9 mouse cellular contexts compared by ENCODE assay signal in the genomic region with DNA sequence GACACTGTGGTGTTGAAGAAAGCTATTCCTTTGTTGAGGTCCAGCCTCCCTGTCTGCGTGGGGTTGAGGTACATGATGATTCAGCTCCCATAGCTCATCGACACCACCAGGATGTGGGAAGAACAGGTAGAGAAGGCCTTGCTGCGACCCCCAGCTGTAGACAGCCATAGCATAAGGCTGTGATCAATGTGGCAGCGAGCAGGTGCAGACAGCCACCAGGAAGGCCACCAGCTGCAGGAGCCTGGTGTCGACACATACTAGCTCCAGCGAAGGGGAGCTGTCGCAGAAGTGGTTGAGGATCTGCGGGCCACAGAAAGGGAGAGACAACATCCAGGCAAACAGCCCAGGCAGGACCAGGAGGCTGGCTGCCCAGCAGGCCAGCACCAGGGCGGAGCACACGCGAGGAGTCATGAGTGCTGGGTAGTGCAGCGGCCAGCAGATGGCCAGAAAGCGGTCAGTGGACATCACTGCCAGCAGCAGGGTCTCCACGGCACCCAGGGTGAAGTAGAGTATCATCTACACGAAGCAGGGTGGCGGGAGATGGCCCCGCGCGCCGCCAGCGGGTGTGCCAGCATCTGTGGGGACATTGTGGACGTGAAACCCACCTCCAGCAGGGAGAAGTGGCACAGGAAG. TPM values are rescaled to one million over a fixed set of nuclear protein-coding genes. Genes with fewer than 3 reads are reported as not detected.
DNase-seq lines count a peak whose midpoint lies in the region; ATAC-seq lines count a peak whose summit lies in the region.
"Had no signal": no experiment of that assay in that cellular context is flagged by ENCODE, and none has a peak within 500 bp of the region (broad histone marks: within the 10 kb centered on the region; RNA-seq: fewer than 3 reads in every experiment).

No protein-coding gene starts in this region.

- DNase-seq in heart, postnatal 25 days (ENCODE audit: low spot score), result no peak
- DNase-seq in urinary bladder, postnatal 10 days (ENCODE audit: low spot score), result no peak
- DNase-seq in layer of hippocampus, postnatal 10 days (ENCODE audit: low spot score in 2 of 2), result no peak

- no peaks in the 10 kb centered on the region for H3K36me3 ChIP-seq in heart, embryonic 14.5 days (ENCODE audit: control insufficient read depth, insufficient read depth, low read length)
- no peaks in the 10 kb centered on the region for H3K36me3 ChIP-seq in intestine, embryonic 16.5 days (ENCODE audit: control insufficient read depth, insufficient read depth, low read length)
- no peaks in the 10 kb centered on the region for H3K36me3 ChIP-seq in neural tube, embryonic 12.5 days

- WGBS in heart, embryonic 14.5 days, result 21% methylated on average over 22 of the region's 22 CpGs
- WGBS in intestine, embryonic 16.5 days, result 30% methylated on average over 22 of the region's 22 CpGs
- WGBS in neural tube, embryonic 12.5 days, result 38% methylated on average over 22 of the region's 22 CpGs

- peak overlapping the region; percentile 48 for H3K9ac ChIP-seq in heart, embryonic 14.5 days (ENCODE audit: low read length)
- peak overlapping the region; percentile 40 for H3K9ac ChIP-seq in intestine, embryonic 16.5 days (ENCODE audit: low read depth, low read length)
- H3K9ac ChIP-seq in neural tube, embryonic 12.5 days, result no peak overlapping the region

- intact Hi-C loops in heart, postnatal 25 days (cut with DNase I), result loop anchor here (5.0 kb wide), 1 partner anchor 38 kb away; no protein-coding TSS in a partner anchor

- peaks cover 4 to 6% of the 10 kb centered on the region in 2 experiments; a peak in 3 of 4 replicates for H3K4me1 ChIP-seq in heart, embryonic 14.5 days (ENCODE audit: control insufficient read depth in 2 of 2, insufficient read depth in 2 of 2, low read length in 2 of 2)
- no peaks in the 10 kb centered on the region for H3K4me1 ChIP-seq in brown adipose tissue, adult 24 weeks (ENCODE audit: control insufficient read depth, insufficient read depth, insufficient read length, low read length)
- H3K4me1 ChIP-seq in intestine, embryonic 16.5 days (ENCODE audit: control insufficient read depth, insufficient read depth, low read length), result 0 out of 2 replicates have a peak, but pooled peaks cover 3% of the 10 kb centered on the region
- 0 out of 2 replicates have a peak, but pooled peaks cover 3% of the 10 kb centered on the region for H3K4me1 ChIP-seq in neural tube, embryonic 12.5 days

- peak overlapping the region; percentile 66 for H3K4me2 ChIP-seq in heart, embryonic 14.5 days (ENCODE audit: low read length)
- H3K4me2 ChIP-seq in intestine, embryonic 16.5 days (ENCODE audit: low read depth, low read length), result peak overlapping the region; percentile 43
- H3K4me2 ChIP-seq in neural tube, embryonic 12.5 days (replicated peaks), result peak overlapping the region; percentile 38

- H3K27ac ChIP-seq in heart, embryonic 14.5 days (replicated peaks in 1 of 2; ENCODE audit: control insufficient read depth in 1 of 2, insufficient read depth in 1 of 2, low read depth in 2 of 2, low read length in 2 of 2), result no peak overlapping the region
- H3K27ac ChIP-seq in brown adipose tissue, adult 24 weeks (replicated peaks; ENCODE audit: low read depth, low read length), result no peak overlapping the region
- no peak overlapping the region for H3K27ac ChIP-seq in intestine, embryonic 16.5 days (ENCODE audit: low read length)
- H3K27ac ChIP-seq in neural tube, embryonic 12.5 days, result no peak overlapping the region

- ATAC-seq in heart, embryonic 14.5 days (ENCODE audit: insufficient number of reproducible peaks, insufficient read depth, low FRiP score, low read depth), result no peak
- no peak for ATAC-seq in intestine, embryonic 16.5 days
- peak; percentile 25; the same call in 1 of the 2 replicates for ATAC-seq in neural tube, embryonic 12.5 days (ENCODE audit: low FRiP score, low read depth)
- ATAC-seq in inflammation-experienced regulatory T-cells, adult 6 months, result no peak

- H3K4me3 ChIP-seq in heart, embryonic 14.5 days (ENCODE audit: control insufficient read depth in 1 of 2, insufficient read depth in 1 of 2, low read depth in 1 of 2, low read length in 2 of 2), result peak overlapping the region; percentile 19 to 21; a peak in 3 of 4 replicates
- H3K4me3 ChIP-seq in brown adipose tissue, adult 24 weeks (ENCODE audit: insufficient read depth, low read depth, low read length), result peak overlapping the region; percentile 29
- peak overlapping the region; percentile 19; the same call in 1 of the 2 replicates for H3K4me3 ChIP-seq in intestine, embryonic 16.5 days (ENCODE audit: low read length)
- H3K4me3 ChIP-seq in neural tube, embryonic 12.5 days, result no peak overlapping the region

- no peaks in the 10 kb centered on the region for H3K27me3 ChIP-seq in heart, embryonic 14.5 days (ENCODE audit: control insufficient read depth, insufficient read depth, low read length)
- peaks cover 2% of the 10 kb centered on the region; the same call in 1 of the 2 replicates for H3K27me3 ChIP-seq in intestine, embryonic 16.5 days (replicated peaks; ENCODE audit: control insufficient read depth, insufficient read depth, low read length)
- H3K27me3 ChIP-seq in neural tube, embryonic 12.5 days (replicated peaks), result no peaks in the 10 kb centered on the region

- H3K9me3 ChIP-seq in heart, embryonic 14.5 days (ENCODE audit: control insufficient read depth, low read length), result no peaks in the 10 kb centered on the region
- no peaks in the 10 kb centered on the region for H3K9me3 ChIP-seq in intestine, embryonic 16.5 days (ENCODE audit: control insufficient read depth, low read length)
- H3K9me3 ChIP-seq in neural tube, embryonic 12.5 days, result no peaks in the 10 kb centered on the region

RNA-seq across cellular contexts. Expression of a gene that starts 15.0 kb away (rescaled TPM):
- 0.04 TPM in 1 of 2 replicates, not detected in the other for polyA plus RNA-seq in heart, embryonic 14.5 days (2014; fragmentation: Nextera tagmentation; extraction: Ambion mirVana)
- not detected for total RNA-seq in heart, postnatal 25 days (2021)
- polyA plus RNA-seq in brown adipose tissue, adult 24 weeks (2012; ENCODE audit: insufficient read depth, insufficient read length, missing spikeins), result not detected in 2 replicates
- 0.01 TPM in 1 of 2 replicates, not detected in the other for polyA plus RNA-seq in intestine, embryonic 16.5 days (2015; fragmentation: Nextera tagmentation; extraction: Ambion mirVana)
- polyA plus RNA-seq in neural tube, embryonic 12.5 days (2016; fragmentation: Nextera tagmentation; extraction: Ambion mirVana), result 0.11 TPM in 1 of 2 replicates, not detected in the other
- not detected for polyA plus RNA-seq in inflammation-experienced regulatory T-cells, adult 6 months (2017; shearing (Covaris generic))
- total RNA-seq in layer of hippocampus, postnatal 10 days (2021), result under 1 TPM; 0.11 to 0.18 TPM
- total RNA-seq: MEL had no signal

RNA-seq across cellular contexts. Expression of a gene that starts 24.4 kb away (rescaled TPM):
- polyA plus RNA-seq in heart, embryonic 14.5 days (2014; fragmentation: Nextera tagmentation; extraction: Ambion mirVana), result 220 and 248 TPM in 2 replicates
- total RNA-seq in heart, postnatal 25 days (2021), result 100 to 1,000 TPM; 157 to 191 TPM
- polyA plus RNA-seq in brown adipose tissue, adult 24 weeks (2012; ENCODE audit: insufficient read depth, insufficient read length, missing spikeins), result 45.0 and 52.3 TPM in 2 replicates
- polyA plus RNA-seq in intestine, embryonic 16.5 days (2015; fragmentation: Nextera tagmentation; extraction: Ambion mirVana), result 141 and 148 TPM in 2 replicates
- 33.9 and 37.2 TPM in 2 replicates for polyA plus RNA-seq in neural tube, embryonic 12.5 days (2016; fragmentation: Nextera tagmentation; extraction: Ambion mirVana)
- polyA plus RNA-seq in inflammation-experienced regulatory T-cells, adult 6 months (2017; shearing (Covaris generic)), result 10 to 100 TPM in 1 of 3 experiments, 1 to 10 TPM in 2; 1.5 to 23.0 (median 4.8) TPM
- total RNA-seq in layer of hippocampus, postnatal 10 days (2021), result 10 to 100 TPM; 89.7 to 91.6 TPM

RNA-seq across cellular contexts. Expression of a gene that starts 24.5 kb away (rescaled TPM):
- polyA plus RNA-seq in heart, embryonic 14.5 days (2014; fragmentation: Nextera tagmentation; extraction: Ambion mirVana), result 0.28 and 0.59 TPM in 2 replicates
- 1 to 10 TPM; 1.3 to 3.1 TPM for total RNA-seq in heart, postnatal 25 days (2021)
- polyA plus RNA-seq in brown adipose tissue, adult 24 weeks (2012; ENCODE audit: insufficient read depth, insufficient read length, missing spikeins), result 1.4 and 2.9 TPM in 2 replicates
- 0.16 and 0.28 TPM in 2 replicates for polyA plus RNA-seq in intestine, embryonic 16.5 days (2015; fragmentation: Nextera tagmentation; extraction: Ambion mirVana)
- polyA plus RNA-seq in neural tube, embryonic 12.5 days (2016; fragmentation: Nextera tagmentation; extraction: Ambion mirVana), result 0.24 and 0.25 TPM in 2 replicates
- polyA plus RNA-seq in inflammation-experienced regulatory T-cells, adult 6 months (2017; shearing (Covaris generic)), result under 1 TPM in 1 of 3 experiments, not detected in 2; 0.82 TPM
- total RNA-seq in layer of hippocampus, postnatal 10 days (2021), result 100 to 1,000 TPM; 448 to 472 TPM
- total RNA-seq: MEL had no signal
